Mouse (Mus musculus) testis, adult 2 months (tissue): Measurements from ENCODE around the gene Mphosph6. TPM values are rescaled to one million over a fixed set of nuclear protein-coding genes. Genes with fewer than 3 reads are reported as not detected.

Experiments used
- H3K27ac ChIP-seq: fragments of 200-500 bp; 2 replicates; pipeline ENCODE4 v1.5.1; 2012; ENCODE audit warnings: low read depth, low read length; ENCODE audit not compliant: control insufficient read depth, insufficient read depth
- H3K27me3 ChIP-seq: fragments of 200-500 bp; 2 replicates; pipeline ENCODE4 v1.6.1; 2012; ENCODE audit warnings: mild to moderate bottlenecking, low read length, moderate library complexity; ENCODE audit not compliant: control insufficient read depth, insufficient read depth
- H3K36me3 ChIP-seq: fragments of 200-500 bp; 2 replicates; pipeline ENCODE4 v1.6.1; 2012; ENCODE audit warnings: mild to moderate bottlenecking, low read length; ENCODE audit not compliant: control insufficient read depth, insufficient read depth
- H3K4me1 ChIP-seq: fragments of 200-500 bp; 2 replicates; pipeline ENCODE4 v1.6.1; 2012; ENCODE audit warnings: low read length; ENCODE audit not compliant: control insufficient read depth, insufficient read depth
- H3K4me3 ChIP-seq: fragments of 200-500 bp; 2 replicates; pipeline ENCODE4 v1.5.1; 2012; ENCODE audit warnings: low read depth, mild to moderate bottlenecking, low read length, moderate library complexity, mixed read lengths; ENCODE audit not compliant: control insufficient read depth
- CTCF ChIP-seq: fragments of 200-500 bp; IDR thresholded peaks from 2 replicates; pipeline ENCODE4 v1.5.1; 2012; ENCODE audit warnings: low read depth, mild to moderate bottlenecking, inconsistent platforms, low read length, moderate library complexity; ENCODE audit not compliant: control insufficient read depth, insufficient read depth, insufficient replicate concordance
- POLR2A ChIP-seq: fragments of 200-500 bp; IDR thresholded peaks from 2 replicates; pipeline ENCODE4 v1.6.1; 2012; ENCODE audit warnings: low read depth, mild to moderate bottlenecking, inconsistent platforms, low read length, moderate library complexity; ENCODE audit not compliant: control insufficient read depth
- polyA plus RNA-seq: library from polyadenylated mRNA; depleted of rRNA; stranded (reverse); fragments of >200 nt; gene quantifications from 2 replicates; pipeline ENCODE4 v1.2.3, GENCODE M21; 2012

Mphosph6 gene
- polyA plus RNA-seq, 1 experiment = 7.0 TPM

DNA sequence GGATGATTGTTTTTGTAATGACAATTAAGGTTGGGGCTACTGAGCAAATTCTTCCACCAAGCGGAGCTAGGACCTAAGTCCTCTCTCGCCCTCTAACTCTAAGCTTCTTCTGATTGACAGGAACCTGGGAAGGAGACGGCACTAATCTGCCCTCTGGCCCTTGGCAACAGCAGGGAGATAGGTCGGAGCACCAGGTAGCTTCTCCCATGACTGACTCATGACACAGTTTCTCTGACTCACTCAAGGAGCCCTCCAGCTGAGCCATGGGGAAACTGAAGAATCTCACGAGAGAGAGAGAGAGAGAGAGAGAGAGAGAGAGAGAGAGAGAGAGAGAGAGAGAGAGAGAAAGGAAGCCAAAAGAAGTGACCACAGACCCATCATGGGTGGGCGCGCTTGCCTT, 32.8 kb downstream of the Mphosph6 start:
- Histone ChIP-seq H3K27ac (no peak overlapping the region), H3K4me3 (no peak overlapping the region), H3K27me3 (no peaks in the 10 kb centered on the region), H3K36me3 (no peaks in the 10 kb centered on the region), H3K4me1 (no peaks in the 10 kb centered on the region; the same call in 1 of the 2 replicates)
- TF ChIP-seq POLR2A = no peak
- no peak for TF ChIP-seq CTCF

DNA sequence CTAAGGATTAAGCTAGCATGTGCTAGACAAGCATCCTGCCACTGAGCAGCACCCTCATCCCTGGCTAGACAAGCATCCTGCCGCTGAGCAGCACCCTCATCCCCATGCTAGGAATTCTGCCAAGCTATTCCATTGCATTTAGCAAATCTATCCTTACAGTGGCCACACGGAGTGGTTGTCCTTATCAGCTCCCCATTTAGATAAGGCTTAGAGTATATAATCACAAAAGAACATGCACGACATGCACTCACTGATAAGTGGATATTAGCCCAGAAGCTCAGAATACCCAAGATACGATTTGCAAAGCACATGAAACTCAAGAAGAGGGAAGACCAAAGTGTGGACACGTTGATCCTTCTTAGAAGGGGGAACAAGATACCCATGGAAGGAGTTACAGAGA, 35.8 kb downstream of the Mphosph6 start:
- H3K4me3 ChIP-seq = no peak overlapping the region
- H3K4me1 ChIP-seq = no peaks in the 10 kb centered on the region; the same call in 1 of the 2 replicates
- no peaks in the 10 kb centered on the region for H3K36me3 ChIP-seq
- no peaks in the 10 kb centered on the region for H3K27me3 ChIP-seq
- TF ChIP-seq POLR2A = no peak
- TF ChIP-seq CTCF = no peak
- H3K27ac ChIP-seq = no peak overlapping the region

DNA sequence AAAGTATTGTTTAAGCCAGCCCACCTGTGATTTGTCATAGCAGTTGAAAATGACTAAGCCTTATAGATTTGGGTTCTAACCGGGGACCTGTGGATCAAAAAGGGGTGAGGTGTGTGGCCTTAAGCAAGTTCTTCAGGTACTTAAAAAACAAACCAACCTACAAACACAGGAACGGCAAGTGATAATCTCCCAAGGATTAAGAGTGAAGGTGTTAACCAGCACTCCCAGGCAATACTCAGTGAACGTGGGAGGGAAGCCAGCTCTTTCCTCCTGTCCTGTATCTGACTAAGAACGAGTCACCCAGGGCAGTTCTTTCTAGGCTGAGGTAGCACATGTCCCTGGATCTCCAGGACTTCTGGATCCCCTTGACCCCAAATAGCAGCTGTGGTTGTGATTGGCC, 37.1 kb downstream of the Mphosph6 start:
- Histone ChIP-seq H3K27ac (no peak overlapping the region), H3K4me3 (no peak overlapping the region), H3K36me3 (no peaks in the 10 kb centered on the region), H3K4me1 (no peaks in the 10 kb centered on the region), H3K27me3 (no peaks in the 10 kb centered on the region)
- no peak for TF ChIP-seq POLR2A
- no peak for TF ChIP-seq CTCF

DNA sequence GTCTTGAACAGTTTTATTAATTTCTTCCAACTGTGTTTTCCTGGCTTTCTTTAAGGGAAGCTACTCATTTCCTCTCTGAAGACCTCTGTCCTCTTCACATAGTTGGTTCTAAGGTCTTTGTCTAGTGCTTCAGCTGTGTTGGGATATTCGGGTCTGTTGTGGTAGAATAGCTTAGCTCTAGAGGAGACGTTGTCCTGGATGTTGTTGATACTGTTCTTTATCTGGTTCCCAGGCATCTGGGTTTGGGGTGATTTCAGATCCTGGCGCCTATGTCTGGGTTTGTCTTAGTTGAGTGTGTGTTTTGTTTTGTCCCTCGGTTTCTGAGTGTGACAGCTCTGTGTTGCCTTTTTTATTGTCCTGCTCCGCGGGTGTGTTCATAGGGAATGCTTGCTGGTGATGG, 39.0 kb downstream of the Mphosph6 start:
- Histone ChIP-seq H3K4me3 (no peak overlapping the region), H3K27me3 (no peaks in the 10 kb centered on the region), H3K27ac (no peak overlapping the region), H3K36me3 (no peaks in the 10 kb centered on the region), H3K4me1 (no peaks in the 10 kb centered on the region)
- no peak for TF ChIP-seq CTCF
- TF ChIP-seq POLR2A = no peak

DNA sequence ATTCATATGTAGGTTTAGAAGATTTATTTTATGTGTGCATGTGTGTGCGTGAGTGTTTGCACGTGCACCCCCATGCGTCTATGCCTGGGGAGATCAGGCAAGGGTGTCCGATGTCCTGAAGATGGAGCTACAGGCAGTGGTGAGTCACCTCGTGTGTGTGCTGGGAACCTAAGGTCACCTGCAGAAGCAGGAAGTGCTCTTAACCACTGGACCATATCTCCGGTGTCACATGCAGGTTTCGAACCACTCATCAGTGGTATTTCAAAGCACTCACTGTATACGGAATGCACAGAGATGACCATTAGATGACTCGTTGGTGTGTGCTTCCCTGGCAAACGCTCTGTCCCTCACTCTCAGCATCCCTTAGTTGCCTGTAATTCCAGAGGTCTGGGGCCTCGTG, 43.8 kb downstream of the Mphosph6 start:
- H3K27ac ChIP-seq = no peak overlapping the region
- TF ChIP-seq CTCF = no peak
- TF ChIP-seq POLR2A = no peak
- H3K4me3 ChIP-seq = no peak overlapping the region
- H3K36me3 ChIP-seq = no peaks in the 10 kb centered on the region
- no peaks in the 10 kb centered on the region for H3K27me3 ChIP-seq
- H3K4me1 ChIP-seq = no peaks in the 10 kb centered on the region

DNA sequence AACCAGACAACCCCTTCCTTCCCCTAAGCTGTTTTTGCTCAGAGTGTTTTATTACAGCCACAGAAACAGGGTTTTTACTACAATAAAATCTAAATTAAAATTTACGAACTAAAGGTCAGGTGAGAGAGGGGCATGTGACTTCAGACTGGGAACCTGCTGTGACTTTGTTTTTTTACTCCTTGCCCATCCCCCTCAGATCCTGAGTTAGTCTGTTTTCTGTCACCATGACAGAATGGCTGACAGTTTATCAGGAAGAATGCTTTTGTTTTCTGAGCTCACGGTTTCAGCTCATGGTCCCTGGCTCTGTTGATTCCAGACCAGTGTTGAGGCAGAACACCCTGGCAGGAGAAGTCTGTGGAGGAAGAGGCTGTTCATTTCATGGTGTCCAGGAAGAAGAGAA, 52.3 kb downstream of the Mphosph6 start:
- H3K27ac ChIP-seq = no peak overlapping the region
- H3K27me3 ChIP-seq = no peaks in the 10 kb centered on the region
- TF ChIP-seq POLR2A (no peak), CTCF (no peak)
- no peak overlapping the region for H3K4me3 ChIP-seq
- no peaks in the 10 kb centered on the region for H3K36me3 ChIP-seq
- H3K4me1 ChIP-seq = no peaks in the 10 kb centered on the region

DNA sequence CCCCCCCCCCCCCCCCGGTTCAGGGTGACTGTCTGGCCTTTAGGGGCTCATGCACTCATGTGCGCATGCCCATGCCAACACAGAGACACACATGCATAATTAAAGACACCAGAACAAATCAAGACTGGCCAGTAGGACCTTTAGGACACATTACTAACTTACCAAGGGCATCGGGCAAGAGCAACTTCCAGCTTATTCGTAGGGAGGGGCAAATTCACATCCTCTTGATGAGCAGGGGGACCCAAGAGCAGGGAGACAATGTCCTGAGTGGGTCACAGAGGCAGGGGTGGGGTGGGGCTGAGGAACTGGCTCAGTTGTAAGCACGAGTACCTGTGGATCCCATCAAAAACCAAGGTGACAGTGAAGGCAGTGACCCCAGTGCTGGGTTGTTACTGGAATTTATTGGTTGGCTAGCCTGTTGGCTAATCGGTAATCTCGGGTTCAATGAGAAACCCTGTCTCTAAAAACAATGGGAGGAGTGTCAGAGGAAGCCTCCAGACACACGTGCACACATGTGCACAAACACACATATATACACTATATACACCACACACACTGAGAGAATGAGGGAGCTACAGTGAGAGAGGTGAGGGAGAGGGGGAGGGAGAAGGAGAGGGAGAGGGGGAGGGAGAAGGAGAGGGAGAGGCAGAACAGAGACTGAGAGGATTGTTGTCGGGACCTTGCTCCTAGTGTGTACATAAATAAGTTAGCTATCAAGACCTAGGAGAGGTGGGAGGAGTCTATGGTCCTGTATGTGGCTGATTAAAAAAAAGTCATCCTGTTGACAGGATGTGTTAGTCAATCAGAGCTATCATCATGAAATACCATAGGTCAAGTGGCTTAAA, 53.6 kb downstream of the Mphosph6 start:
- Histone ChIP-seq H3K27ac (no peak overlapping the region), H3K4me1 (no peaks in the 10 kb centered on the region), H3K27me3 (no peaks in the 10 kb centered on the region), H3K36me3 (no peaks in the 10 kb centered on the region), H3K4me3 (no peak overlapping the region)
- TF ChIP-seq POLR2A (no peak), CTCF (no peak)
